Mouse (Mus musculus) forebrain, embryonic 13.5 days (tissue): ENCODE data around the gene Sptlc3. TPM values are rescaled to one million over a fixed set of nuclear protein-coding genes. Genes with fewer than 3 reads are reported as not detected.

Source experiments
- ATAC-seq: fragments of 200-750 bp; cut with Nextera tagmentation; 2 replicates; pipeline ENCODE4 v1.8.0; 2017
- H3K27ac ChIP-seq: fragments of 300-500 bp; sonication (generic); 2 replicates; pipeline ENCODE4 v1.5.1; 2015; ENCODE audit warnings: inconsistent platforms, mild to moderate bottlenecking, moderate library complexity
- H3K27me3 ChIP-seq: fragments of 300-500 bp; sonication (generic); 2 replicates; pipeline ENCODE4 v1.6.1; 2015; ENCODE audit warnings: mild to moderate bottlenecking, inconsistent platforms
- H3K36me3 ChIP-seq: fragments of 300-500 bp; sonication (generic); 2 replicates; pipeline ENCODE4 v1.6.1; 2015; ENCODE audit warnings: mild to moderate bottlenecking, inconsistent platforms; ENCODE audit not compliant: poor library complexity, severe bottlenecking
- H3K4me1 ChIP-seq: fragments of 300-500 bp; sonication (generic); 2 replicates; pipeline ENCODE4 v1.6.1; 2015; ENCODE audit warnings: inconsistent platforms
- H3K4me2 ChIP-seq: fragments of 300-500 bp; sonication (generic); 2 replicates; pipeline ENCODE4 v1.6.1; 2015; ENCODE audit warnings: inconsistent platforms, mild to moderate bottlenecking, moderate library complexity
- H3K4me3 ChIP-seq: fragments of 300-500 bp; sonication (generic); 2 replicates; pipeline ENCODE4 v1.5.1; 2015; ENCODE audit warnings: mild to moderate bottlenecking, inconsistent platforms
- H3K9ac ChIP-seq: fragments of 300-500 bp; sonication (generic); 2 replicates; pipeline ENCODE4 v1.6.1; 2015; ENCODE audit warnings: mild to moderate bottlenecking, inconsistent platforms
- H3K9me3 ChIP-seq: fragments of 300-500 bp; sonication (generic); replicated peaks from 2 replicates; pipeline ENCODE4 v1.6.1; 2016; ENCODE audit warnings: inconsistent platforms
- WGBS: fragments of 180-500 bp; shearing (Covaris S2); methylation state at CpG from one replicate; pipeline ENCODE4 v1.1.7; 2015; 5-methylcytosine and 5-hydroxymethylcytosine counted together
- polyA plus RNA-seq: library from polyadenylated mRNA; unstranded; fragments of >200 nt; fragmentation: Nextera tagmentation; extraction: Ambion mirVana; gene quantifications from 2 replicates; pipeline ENCODE4 v1.2.1, GENCODE M21; 2015

Gene Sptlc3
- polyA plus RNA-seq, 1 experiment from 2014 or later = not detected

- 35% methylated on average over 7 of the region's 7 CpGs for WGBS
- no peaks in the 10 kb centered on the region for H3K9me3 ChIP-seq
- no peak overlapping the region for H3K27ac ChIP-seq
- no peak overlapping the region for H3K9ac ChIP-seq
- no peaks in the 10 kb centered on the region for H3K36me3 ChIP-seq
- no peak for ATAC-seq
- no peaks in the 10 kb centered on the region for H3K4me1 ChIP-seq
- no peak overlapping the region for H3K4me3 ChIP-seq
- no peak overlapping the region for H3K4me2 ChIP-seq
- H3K27me3 ChIP-seq = no peaks in the 10 kb centered on the region
Observed at GRCm38 (mm10) chr2:139601543-139602194, 108.0 kb downstream of the Sptlc3 start.

- ATAC-seq = no peak; the same call in 1 of the 2 replicates
- no peak overlapping the region for H3K9ac ChIP-seq
- peak overlapping the region; percentile 44; the same call in 1 of the 2 replicates for H3K4me2 ChIP-seq
- WGBS = 19% methylated on average over 3 of the region's 3 CpGs
- H3K36me3 ChIP-seq = no peaks in the 10 kb centered on the region
- no peak overlapping the region for H3K27ac ChIP-seq
- 0 out of 2 replicates have a peak, but pooled peaks cover 4% of the 10 kb centered on the region for H3K27me3 ChIP-seq
- no peak overlapping the region for H3K4me3 ChIP-seq
- no peaks in the 10 kb centered on the region for H3K9me3 ChIP-seq
- H3K4me1 ChIP-seq = peaks cover 21% of the 10 kb centered on the region
Observed at GRCm38 (mm10) chr2:139608167-139608566, 114.5 kb downstream of the Sptlc3 start.

- Histone ChIP-seq H3K4me3 (no peak overlapping the region), H3K27ac (no peak overlapping the region), H3K9ac (no peak overlapping the region), H3K27me3 (0 out of 2 replicates have a peak, but pooled peaks cover 4% of the 10 kb centered on the region), H3K4me2 (peak overlapping the region; percentile 44), H3K4me1 (peaks cover 21% of the 10 kb centered on the region), H3K36me3 (no peaks in the 10 kb centered on the region), H3K9me3 (no peaks in the 10 kb centered on the region)
- ATAC-seq = peak; percentile 71; the same call in 1 of the 2 replicates
- 6% methylated on average over 7 of the region's 7 CpGs for WGBS
Observed at GRCm38 (mm10) chr2:139608810-139609209, 115.1 kb downstream of the Sptlc3 start.

- Histone ChIP-seq H3K9ac (no peak overlapping the region), H3K9me3 (no peaks in the 10 kb centered on the region), H3K36me3 (no peaks in the 10 kb centered on the region), H3K27ac (no peak overlapping the region), H3K4me2 (peak overlapping the region; percentile 44), H3K4me1 (peaks cover 21% of the 10 kb centered on the region), H3K4me3 (no peak overlapping the region), H3K27me3 (0 out of 2 replicates have a peak, but pooled peaks cover 4% of the 10 kb centered on the region)
- ATAC-seq = no peak
- WGBS = 20% methylated on average over 7 of the region's 7 CpGs
Observed at GRCm38 (mm10) chr2:139609231-139609630, 115.5 kb downstream of the Sptlc3 start.

- Histone ChIP-seq H3K27ac (no peak overlapping the region), H3K36me3 (no peaks in the 10 kb centered on the region), H3K4me1 (peaks cover 21% of the 10 kb centered on the region), H3K4me2 (peak overlapping the region; percentile 44), H3K27me3 (0 out of 2 replicates have a peak, but pooled peaks cover 4% of the 10 kb centered on the region), H3K9ac (no peak overlapping the region), H3K9me3 (no peaks in the 10 kb centered on the region), H3K4me3 (no peak overlapping the region)
- ATAC-seq = peak; percentile 66
- WGBS = 1% methylated on average over 8 of the region's 8 CpGs
Observed at GRCm38 (mm10) chr2:139609662-139610291, 116.1 kb downstream of the Sptlc3 start.

- no peak for ATAC-seq
Observed at GRCm38 (mm10) chr2:139612410-139613107, 118.8 kb downstream of the Sptlc3 start.

GRCm38 (mm10) chr2:139626496-139626895, 132.8 kb downstream of the Sptlc3 start:
- Histone ChIP-seq H3K27me3 (no peaks in the 10 kb centered on the region), H3K4me2 (no peak overlapping the region), H3K9ac (no peak overlapping the region), H3K27ac (no peak overlapping the region), H3K4me1 (no peaks in the 10 kb centered on the region), H3K36me3 (no peaks in the 10 kb centered on the region), H3K9me3 (no peaks in the 10 kb centered on the region), H3K4me3 (no peak overlapping the region)
- no peak for ATAC-seq
- WGBS = 72% methylated on average over 1 of the region's 1 CpGs

More at GRCm38 (mm10) chr2:139612410-139613107, 118.8 kb downstream of the Sptlc3 start:
- H3K4me3 ChIP-seq = no peak overlapping the region
- H3K4me1 ChIP-seq = peaks cover 21% of the 10 kb centered on the region
- H3K9ac ChIP-seq = no peak overlapping the region
- H3K27me3 ChIP-seq = 0 out of 2 replicates have a peak, but pooled peaks cover 4% of the 10 kb centered on the region
- no peak overlapping the region for H3K4me2 ChIP-seq
- H3K27ac ChIP-seq = no peak overlapping the region
- H3K36me3 ChIP-seq = no peaks in the 10 kb centered on the region
- no peaks in the 10 kb centered on the region for H3K9me3 ChIP-seq
- 75% methylated on average over 10 of the region's 10 CpGs for WGBS

- Histone ChIP-seq H3K4me1 (no peaks in the 10 kb centered on the region), H3K4me3 (no peak overlapping the region), H3K9ac (no peak overlapping the region), H3K27me3 (no peaks in the 10 kb centered on the region), H3K9me3 (no peaks in the 10 kb centered on the region), H3K36me3 (no peaks in the 10 kb centered on the region), H3K27ac (no peak overlapping the region), H3K4me2 (no peak overlapping the region)
- 85% methylated on average over 4 of the region's 4 CpGs for WGBS
- ATAC-seq = no peak
Observed at GRCm38 (mm10) chr2:139628731-139629130, 135.0 kb downstream of the Sptlc3 start.

- Histone ChIP-seq H3K27me3 (no peaks in the 10 kb centered on the region), H3K9me3 (no peaks in the 10 kb centered on the region), H3K4me3 (no peak overlapping the region), H3K27ac (no peak overlapping the region), H3K36me3 (no peaks in the 10 kb centered on the region), H3K4me2 (no peak overlapping the region), H3K9ac (no peak overlapping the region), H3K4me1 (no peaks in the 10 kb centered on the region)
- 87% methylated on average over 3 of the region's 3 CpGs for WGBS
- no peak for ATAC-seq
Observed at GRCm38 (mm10) chr2:139629653-139630052, 135.9 kb downstream of the Sptlc3 start.

- Histone ChIP-seq H3K4me1 (no peaks in the 10 kb centered on the region), H3K27ac (no peak overlapping the region), H3K9me3 (no peaks in the 10 kb centered on the region), H3K27me3 (no peaks in the 10 kb centered on the region), H3K36me3 (no peaks in the 10 kb centered on the region), H3K9ac (no peak overlapping the region), H3K4me2 (no peak overlapping the region), H3K4me3 (no peak overlapping the region)
- no peak for ATAC-seq
- 87% methylated on average over 4 of the region's 4 CpGs for WGBS
Observed at GRCm38 (mm10) chr2:139634506-139634905, 140.8 kb downstream of the Sptlc3 start.

- ATAC-seq = no peak
- 64% methylated on average over 2 of the region's 2 CpGs for WGBS
Observed at GRCm38 (mm10) chr2:139637861-139638260, 144.1 kb downstream of the Sptlc3 start.

GRCm38 (mm10) chr2:139641757-139642385, 148.2 kb downstream of the Sptlc3 start:
- ATAC-seq = no peak
- H3K9ac ChIP-seq = no peak overlapping the region
- 46% methylated on average over 7 of the region's 7 CpGs for WGBS

More at GRCm38 (mm10) chr2:139637861-139638260, 144.1 kb downstream of the Sptlc3 start:
- H3K4me3 ChIP-seq = no peak overlapping the region
- no peak overlapping the region for H3K27ac ChIP-seq
- no peaks in the 10 kb centered on the region for H3K9me3 ChIP-seq
- H3K9ac ChIP-seq = no peak overlapping the region
- no peaks in the 10 kb centered on the region for H3K27me3 ChIP-seq
- H3K36me3 ChIP-seq = no peaks in the 10 kb centered on the region
- H3K4me1 ChIP-seq = no peaks in the 10 kb centered on the region
- no peak overlapping the region for H3K4me2 ChIP-seq

More at GRCm38 (mm10) chr2:139641757-139642385, 148.2 kb downstream of the Sptlc3 start:
- no peaks in the 10 kb centered on the region for H3K36me3 ChIP-seq
- no peak overlapping the region for H3K4me3 ChIP-seq
- H3K4me2 ChIP-seq = no peak overlapping the region
- H3K27me3 ChIP-seq = peaks cover 3% of the 10 kb centered on the region; the same call in 1 of the 2 replicates
- no peak overlapping the region for H3K27ac ChIP-seq
- H3K9me3 ChIP-seq = no peaks in the 10 kb centered on the region
- H3K4me1 ChIP-seq = no peaks in the 10 kb centered on the region
